Mouse (Mus musculus): ENCODE measurements around the gene Ccl25.
"Not testable (repeated sequence)": the region's sequence is repeated elsewhere in the genome, so short reads cannot be mapped to it uniquely, and the experiment has no call there.

Gene Ccl25

GRCm38 (mm10) chr8:4335678-4336077 lies 10.7 kb downstream of the Ccl25 start:
- no peak for DNase-seq (ENCODE audit: low spot score in 2 of 2)

GRCm38 (mm10) chr8:4340207-4340606 lies 15.2 kb downstream of the Ccl25 start:
- no peak for DNase-seq (ENCODE audit: low spot score in 2 of 2)

GRCm38 (mm10) chr8:4347661-4348060 lies 22.7 kb downstream of the Ccl25 start:
- DNase-seq (ENCODE audit: low spot score in 2 of 2): no peak

- DNase-seq (ENCODE audit: low spot score in 2 of 2): no peak
These were observed 23.3 kb downstream of the Ccl25 start for GRCm38 (mm10) chr8:4348275-4348674.

GRCm38 (mm10) chr8:4349335-4349734 lies 24.3 kb downstream of the Ccl25 start:
- no peak for DNase-seq (ENCODE audit: low spot score in 2 of 2)

GRCm38 (mm10) chr8:4350618-4351017 lies 25.6 kb downstream of the Ccl25 start:
- DNase-seq (ENCODE audit: low spot score in 2 of 2): no peak

GRCm38 (mm10) chr8:4352562-4352961 lies 27.6 kb downstream of the Ccl25 start:
- not testable (repeated sequence) for DNase-seq (ENCODE audit: low spot score in 2 of 2)

- DNase-seq (ENCODE audit: low spot score in 2 of 2): no peak
These were observed 28.7 kb downstream of the Ccl25 start for GRCm38 (mm10) chr8:4353741-4354140.

GRCm38 (mm10) chr8:4354516-4354915 lies 29.5 kb downstream of the Ccl25 start:
- DNase-seq (ENCODE audit: low spot score in 2 of 2): no peak

GRCm38 (mm10) chr8:4355455-4355854 lies 30.4 kb downstream of the Ccl25 start:
- no peak for DNase-seq (ENCODE audit: low spot score in 2 of 2)

GRCm38 (mm10) chr8:4359362-4359761 lies 34.4 kb downstream of the Ccl25 start:
- DNase-seq (ENCODE audit: low spot score in 2 of 2): no peak

- DNase-seq (ENCODE audit: low spot score in 2 of 2): no peak
These were observed 35.9 kb downstream of the Ccl25 start for GRCm38 (mm10) chr8:4360922-4361321.

GRCm38 (mm10) chr8:4366189-4366588 lies 41.2 kb downstream of the Ccl25 start:
- no peak for DNase-seq (ENCODE audit: low spot score in 2 of 2)

- no peak for DNase-seq (ENCODE audit: low spot score in 2 of 2)
These were observed 42.8 kb downstream of the Ccl25 start for GRCm38 (mm10) chr8:4367808-4368207.

GRCm38 (mm10) chr8:4368470-4368869 lies 43.5 kb downstream of the Ccl25 start:
- no peak for DNase-seq (ENCODE audit: low spot score in 2 of 2)

GRCm38 (mm10) chr8:4370078-4370477 lies 45.1 kb downstream of the Ccl25 start:
- DNase-seq (ENCODE audit: low spot score in 2 of 2): peak; percentile 22 to 49

- no peak for DNase-seq (ENCODE audit: low spot score in 2 of 2)
These were observed 47.6 kb downstream of the Ccl25 start for GRCm38 (mm10) chr8:4372657-4373056.

- no peak for DNase-seq (ENCODE audit: low spot score in 2 of 2)
These were observed 76.4 kb downstream of the Ccl25 start for GRCm38 (mm10) chr8:4401442-4401841.

GRCm38 (mm10) chr8:4403960-4404879 lies 79.2 kb downstream of the Ccl25 start:
- DNase-seq (ENCODE audit: low spot score in 2 of 2): no peak

- DNase-seq (ENCODE audit: low spot score in 2 of 2): no peak
These were observed 79.9 kb downstream of the Ccl25 start for GRCm38 (mm10) chr8:4404880-4405261.

- not testable (repeated sequence) for DNase-seq (ENCODE audit: low spot score in 2 of 2)
These were observed 83.4 kb downstream of the Ccl25 start for GRCm38 (mm10) chr8:4408425-4408824.

Data from natural killer cell, adult 2 months (primary cell).